Mouse (Mus musculus) layer of hippocampus, adult 8-10 months (tissue): ENCODE measurements at regions not wholly inside any gene's neighbourhood (a gene's known extent, or its start where the extent isn't known, plus 50 kb on each side); places are given as distances from the start of the nearest gene placed in this dataset.

ENCODE experiments used
- DNase-seq, 2 experiments: peaks; one replicate each; pipeline ENCODE4 v3.0.0; 2022; ENCODE audit warnings: low spot score in 2 of 2
- microRNA-seq, 2 experiments: library from miRNA; unstranded; fragments of <30 nt; microRNA quantifications; one replicate each; pipeline ENCODE4 v1.2.0; 2022

DNA sequence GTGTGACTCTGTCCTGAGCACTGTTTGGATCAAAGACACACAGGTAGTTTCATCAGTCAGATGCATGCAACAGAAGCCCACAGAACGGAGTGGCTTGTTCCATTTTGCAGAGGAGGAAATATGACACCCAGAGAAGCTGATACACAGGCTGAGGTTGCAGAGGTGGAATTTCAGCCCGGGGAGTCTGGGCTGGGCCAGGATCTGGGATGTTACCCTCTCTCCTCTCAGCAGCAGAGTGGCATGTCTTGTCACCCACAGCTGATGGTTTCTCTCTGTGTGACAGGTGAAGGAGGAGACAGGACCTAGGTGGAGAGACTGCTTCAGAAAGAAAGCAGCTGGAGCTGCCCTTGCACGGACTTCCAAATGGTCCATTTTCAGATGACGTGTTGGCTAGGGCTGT is 105.1 kb upstream of the Sdk1 start:
- DNase-seq = no peak

- no peak for DNase-seq
These were observed 103.6 kb upstream of the Sdk1 start for GRCm38 (mm10) chr5:141137716-141138115.

GRCm38 (mm10) chr5:141138771-141139360 is 102.4 kb upstream of the Sdk1 start:
- DNase-seq = no peak

DNA sequence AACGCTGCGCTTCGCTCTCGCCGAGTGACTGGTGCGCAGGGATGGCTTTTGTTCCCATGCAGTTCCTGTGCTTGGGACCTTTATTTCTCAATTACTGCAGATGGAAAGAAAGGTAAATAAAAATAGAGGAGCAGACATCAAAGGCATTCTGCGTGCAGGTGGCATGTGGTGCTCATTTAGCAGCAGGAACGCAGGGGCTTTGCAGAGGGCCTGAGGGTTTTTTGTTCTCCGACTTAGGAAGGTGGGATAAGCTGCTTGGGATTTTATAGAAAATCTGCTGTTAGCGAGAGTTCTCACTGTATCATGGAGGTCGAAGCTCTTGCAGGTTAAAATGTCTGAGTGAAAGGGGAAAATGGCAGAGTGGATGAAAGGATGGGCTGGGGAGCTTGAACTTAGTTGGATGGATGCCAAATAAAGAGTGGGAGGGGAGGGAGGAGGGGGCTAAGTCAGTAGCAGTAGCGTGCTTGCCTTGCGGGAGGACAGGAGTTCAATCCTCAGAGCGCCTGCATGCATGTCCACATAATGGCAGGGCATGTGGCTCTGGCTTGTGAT is 101.9 kb upstream of the Sdk1 start:
- no peak for DNase-seq

DNA sequence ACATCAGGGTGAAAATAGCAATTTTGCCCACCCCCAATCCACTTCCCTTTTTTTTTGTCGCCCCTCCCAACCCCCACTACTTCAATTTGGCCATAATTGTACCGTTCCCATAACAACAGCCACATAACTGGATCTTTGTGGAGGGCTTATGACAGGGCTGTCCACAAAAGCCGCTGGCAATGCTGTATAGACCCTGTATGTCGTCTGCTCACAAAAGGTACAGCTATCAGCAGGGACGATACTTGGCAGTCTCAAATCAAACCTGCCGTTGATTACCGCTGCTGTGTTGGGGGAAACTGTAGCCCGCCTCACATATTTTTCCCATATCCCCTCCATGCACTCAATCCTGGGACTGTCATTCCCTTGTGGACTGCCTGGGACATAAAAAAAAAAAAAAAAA is 80.9 kb upstream of the Sdk1 start:
- no peak for DNase-seq

GRCm38 (mm10) chr5:141160956-141161355 is 80.3 kb upstream of the Sdk1 start:
- DNase-seq = peak in 1 of 2 experiments; percentile 7

- no peak for DNase-seq
These were observed 58.8 kb upstream of the Sdk1 start for GRCm38 (mm10) chr5:141182442-141182841.

GRCm38 (mm10) chr5:141189033-141189432 is 52.3 kb upstream of the Sdk1 start:
- DNase-seq = no peak

Small RNA genes in the stretch of these regions (microRNA-seq; reads per million reads assigned to microRNA genes)
- 0 reads per million in 2 experiments for gene Gm26113
